Mouse (Mus musculus) cerebellum, adult 2 months (tissue): ENCODE measurements around the gene Copz1.

Source experiments
- CTCF ChIP-seq: fragments of 200-500 bp; IDR thresholded peaks from 2 replicates; pipeline ENCODE4 v1.5.1; 2011; ENCODE audit warnings: low read depth, mild to moderate bottlenecking, control low read depth, low read length, moderate library complexity, borderline replicate concordance; ENCODE audit not compliant: insufficient read depth
- POLR2A ChIP-seq: fragments of 200-500 bp; IDR thresholded peaks from 2 replicates; pipeline ENCODE4 v1.6.1; 2011; ENCODE audit warnings: low read length, control low read depth, borderline replicate concordance; ENCODE audit not compliant: insufficient read depth

GRCm38 (mm10) chr15:103343556-103343955, 71.0 kb downstream of the Copz1 start:
- TF ChIP-seq POLR2A (no peak), CTCF (no peak)
